Mouse (Mus musculus) spleen, adult 2 months (tissue): ENCODE results near the gene Xrn1.

Experiments
- CTCF ChIP-seq: fragments of 200-500 bp; IDR thresholded peaks from 2 replicates; pipeline ENCODE4 v1.5.1; 2011; ENCODE audit warnings: mild to moderate bottlenecking, inconsistent platforms; ENCODE audit not compliant: insufficient read depth, insufficient read length, insufficient replicate concordance; ENCODE audit errors: extremely low read depth
- POLR2A ChIP-seq: fragments of 200-500 bp; IDR thresholded peaks from 2 replicates; pipeline ENCODE4 v1.6.1; 2011; ENCODE audit warnings: low read depth, low read length, inconsistent platforms

DNA sequence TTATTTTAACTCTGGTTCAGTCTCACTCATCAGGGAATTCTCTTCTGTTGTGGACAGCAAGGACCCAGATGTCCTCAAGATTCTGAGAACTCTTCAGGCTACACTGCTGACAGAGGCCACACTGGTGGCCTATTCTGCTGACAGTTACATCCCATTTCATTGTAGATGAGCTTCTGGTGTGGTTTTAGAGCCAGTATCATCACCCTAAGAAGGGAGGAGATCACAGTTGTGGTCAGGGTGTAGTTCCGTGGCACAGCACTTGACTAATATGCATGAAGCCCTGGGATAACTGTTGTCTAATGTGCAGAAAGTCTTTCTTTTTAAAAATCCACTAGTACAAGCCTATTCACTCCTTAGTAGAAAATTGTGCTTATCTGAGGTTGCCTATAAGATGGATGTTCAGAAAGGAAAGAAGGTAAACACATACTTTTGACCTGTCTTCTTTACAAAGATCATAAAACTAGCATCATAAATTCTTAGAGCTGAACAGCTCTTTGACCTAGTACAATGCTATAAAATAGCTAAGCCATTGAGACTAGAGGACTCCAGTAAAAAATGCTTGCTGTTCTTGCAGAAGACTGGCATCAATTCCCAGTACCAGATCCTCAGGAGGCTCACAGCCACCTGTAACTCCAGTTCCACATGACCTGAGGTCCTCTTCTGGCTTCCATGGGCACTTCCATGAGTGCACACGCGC, 5.3 kb downstream of the Xrn1 start:
- TF ChIP-seq CTCF (no peak), POLR2A (no peak)
